Mouse (Mus musculus): ENCODE data around the gene Tuba8. TPM values are rescaled to one million over a fixed set of nuclear protein-coding genes. Genes with fewer than 3 reads are reported as not detected.

The Tuba8 gene
- polyA plus RNA-seq, 1 experiment from 2014 or later = not detected

DNA sequence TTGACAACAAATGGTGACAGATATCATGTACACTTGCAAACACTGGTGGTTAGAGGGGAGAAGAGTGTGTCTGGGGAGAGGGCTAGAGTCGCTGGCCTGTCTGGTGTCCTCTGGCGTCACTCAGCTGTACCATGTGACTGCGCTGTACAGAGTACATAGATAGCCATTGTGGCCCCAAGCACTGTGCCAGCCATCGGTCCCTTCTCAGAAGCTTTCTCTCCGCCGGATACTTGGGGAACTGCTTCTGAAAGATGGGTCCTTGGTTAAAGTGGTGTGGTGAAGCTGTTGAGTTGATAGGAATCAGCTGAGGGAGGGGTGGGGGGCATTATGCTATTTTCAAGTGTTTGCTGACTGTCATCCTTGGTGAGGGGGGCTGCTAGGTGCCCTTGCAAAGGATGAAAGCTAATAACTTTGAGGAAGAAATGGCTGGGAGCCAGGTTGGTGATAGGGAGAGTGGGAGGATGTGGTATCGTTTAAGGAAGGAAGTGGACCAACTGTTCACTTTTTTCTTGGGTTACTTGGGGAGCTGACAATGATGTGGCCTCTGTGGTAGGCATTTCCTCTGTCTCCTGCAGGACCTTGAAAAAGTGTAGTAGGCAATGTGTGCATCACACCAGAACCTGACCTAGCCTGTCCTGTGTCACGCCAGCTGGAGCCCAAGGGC, 4.3 kb downstream of the Tuba8 start:
- Histone ChIP-seq H3K4me3 (ENCODE audit: control insufficient read depth in 1 of 2, insufficient read depth in 1 of 2, low read depth in 1 of 2, low read length in 2 of 2) (no peak overlapping the region), H3K36me3 (ENCODE audit: control insufficient read depth, insufficient read depth, low read length) (no peaks in the 10 kb centered on the region), H3K4me1 (ENCODE audit: control insufficient read depth in 2 of 2, insufficient read depth in 2 of 2, low read length in 2 of 2) (peaks cover 8 to 20% of the 10 kb centered on the region in 2 experiments; a peak in 3 of 4 replicates), H3K4me2 (ENCODE audit: low read length) (no peak overlapping the region), H3K9me3 (ENCODE audit: control insufficient read depth, low read length) (no peaks in the 10 kb centered on the region), H3K27me3 (ENCODE audit: control insufficient read depth, insufficient read depth, low read length) (peaks cover 23% of the 10 kb centered on the region), H3K27ac (replicated peaks in 1 of 2; ENCODE audit: control insufficient read depth in 1 of 2, insufficient read depth in 1 of 2, low read depth in 2 of 2, low read length in 2 of 2) (no peak overlapping the region), H3K9ac (ENCODE audit: low read length) (no peak overlapping the region)
- WGBS = 70% methylated on average over 8 of the region's 8 CpGs
- ATAC-seq (ENCODE audit: insufficient number of reproducible peaks, insufficient read depth, low FRiP score, low read depth) = no peak

DNA sequence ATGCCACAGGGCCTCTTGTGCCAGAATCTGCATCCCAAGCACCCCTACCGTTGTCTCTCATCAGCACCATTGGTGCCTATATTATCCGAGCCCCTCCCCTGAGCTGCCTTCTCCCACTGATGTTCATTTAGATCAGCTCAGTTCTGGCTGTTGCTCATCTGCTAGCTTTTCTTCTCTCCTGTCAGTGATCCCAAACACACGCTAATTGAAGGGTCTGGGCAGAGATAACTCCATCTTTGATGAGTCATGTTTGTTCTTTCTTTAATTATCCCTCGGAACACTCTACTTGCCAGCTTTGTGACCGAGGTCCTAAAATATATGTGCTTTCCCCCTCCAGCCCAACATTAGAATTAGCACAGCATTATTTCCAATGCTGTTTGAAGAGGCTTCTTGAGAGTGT, 4.8 kb downstream of the Tuba8 start:
- ATAC-seq (ENCODE audit: insufficient number of reproducible peaks, insufficient read depth, low FRiP score, low read depth) = no peak
- H3K9ac ChIP-seq (ENCODE audit: low read length) = no peak overlapping the region
- H3K4me2 ChIP-seq (ENCODE audit: low read length) = no peak overlapping the region
- peaks cover 9 to 18% of the 10 kb centered on the region in 2 experiments; a peak in 3 of 4 replicates for H3K4me1 ChIP-seq (ENCODE audit: control insufficient read depth in 2 of 2, insufficient read depth in 2 of 2, low read length in 2 of 2)
- H3K27ac ChIP-seq (replicated peaks in 1 of 2; ENCODE audit: control insufficient read depth in 1 of 2, insufficient read depth in 1 of 2, low read depth in 2 of 2, low read length in 2 of 2) = no peak overlapping the region
- H3K4me3 ChIP-seq (ENCODE audit: control insufficient read depth in 1 of 2, insufficient read depth in 1 of 2, low read depth in 1 of 2, low read length in 2 of 2) = no peak overlapping the region
- 66% methylated on average over 5 of the region's 5 CpGs for WGBS
- no peaks in the 10 kb centered on the region for H3K36me3 ChIP-seq (ENCODE audit: control insufficient read depth, insufficient read depth, low read length)
- H3K27me3 ChIP-seq (ENCODE audit: control insufficient read depth, insufficient read depth, low read length) = peaks cover 20% of the 10 kb centered on the region
- H3K9me3 ChIP-seq (ENCODE audit: control insufficient read depth, low read length) = no peaks in the 10 kb centered on the region

DNA sequence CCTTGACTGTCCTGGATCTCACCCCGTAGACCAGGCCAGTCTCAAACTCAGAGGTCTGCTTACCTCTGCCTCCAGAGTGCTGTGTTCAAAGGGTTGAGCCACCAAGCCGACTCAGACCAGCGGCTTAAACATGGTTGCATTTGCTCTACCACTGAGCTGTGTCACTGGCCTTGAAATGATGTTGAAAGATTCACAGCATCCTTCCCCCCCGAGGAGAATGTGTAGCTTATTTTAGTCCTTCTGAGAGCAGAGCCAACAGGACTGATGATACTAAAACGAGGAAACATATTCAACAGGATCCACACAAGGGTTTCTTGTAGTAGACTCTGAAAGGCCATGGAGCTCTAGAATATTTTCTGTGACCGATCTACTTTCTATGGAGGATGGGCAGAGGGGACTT, 5.4 kb downstream of the Tuba8 start:
- 70% methylated on average over 6 of the region's 6 CpGs for WGBS
- Histone ChIP-seq H3K9ac (ENCODE audit: low read length) (no peak overlapping the region), H3K4me1 (ENCODE audit: control insufficient read depth in 2 of 2, insufficient read depth in 2 of 2, low read length in 2 of 2) (peaks cover 9 to 13% of the 10 kb centered on the region in 2 experiments; a peak in 3 of 4 replicates), H3K27ac (replicated peaks in 1 of 2; ENCODE audit: control insufficient read depth in 1 of 2, insufficient read depth in 1 of 2, low read depth in 2 of 2, low read length in 2 of 2) (no peak overlapping the region), H3K36me3 (ENCODE audit: control insufficient read depth, insufficient read depth, low read length) (no peaks in the 10 kb centered on the region), H3K4me3 (ENCODE audit: control insufficient read depth in 1 of 2, insufficient read depth in 1 of 2, low read depth in 1 of 2, low read length in 2 of 2) (no peak overlapping the region), H3K27me3 (ENCODE audit: control insufficient read depth, insufficient read depth, low read length) (peaks cover 14% of the 10 kb centered on the region), H3K4me2 (ENCODE audit: low read length) (no peak overlapping the region), H3K9me3 (ENCODE audit: control insufficient read depth, low read length) (no peaks in the 10 kb centered on the region)
- ATAC-seq (ENCODE audit: insufficient number of reproducible peaks, insufficient read depth, low FRiP score, low read depth) = no peak

DNA sequence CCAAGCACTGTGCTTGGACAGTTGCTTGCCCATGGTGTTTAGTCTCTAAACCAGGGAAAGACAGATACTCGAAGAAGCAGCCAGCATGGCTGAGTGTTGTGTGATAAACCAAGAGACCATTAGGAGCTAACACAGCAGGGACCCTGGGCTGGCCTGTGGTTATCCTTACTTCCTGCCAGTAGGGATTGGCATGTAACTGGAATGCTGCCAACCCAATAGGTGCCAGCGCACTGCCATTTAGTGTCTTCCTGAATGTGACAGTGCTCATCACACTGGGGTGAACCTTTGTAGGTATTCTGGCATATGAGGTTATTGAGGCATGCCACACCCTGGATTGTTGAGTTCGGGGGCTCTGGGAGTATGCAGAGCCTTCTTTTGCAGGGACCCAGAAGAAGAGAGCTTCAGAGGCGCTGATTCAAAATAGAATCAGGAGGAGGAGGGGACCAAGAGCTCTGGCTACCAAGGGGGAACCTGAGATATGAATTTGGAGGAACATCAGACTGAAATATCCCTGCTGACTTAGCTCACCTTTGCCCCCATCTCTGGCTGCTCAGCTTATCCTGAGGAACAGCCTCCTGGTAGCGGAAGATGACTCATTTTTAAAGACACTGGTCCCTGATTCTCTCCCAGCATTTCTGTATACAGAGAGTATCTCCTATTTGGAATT, 6.2 kb downstream of the Tuba8 start:
- Histone ChIP-seq H3K4me2 (ENCODE audit: low read length) (no peak overlapping the region), H3K4me1 (ENCODE audit: control insufficient read depth in 2 of 2, insufficient read depth in 2 of 2, low read length in 2 of 2) (peaks cover 4 to 5% of the 10 kb centered on the region in 2 experiments; a peak in 3 of 4 replicates), H3K27ac (replicated peaks in 1 of 2; ENCODE audit: control insufficient read depth in 1 of 2, insufficient read depth in 1 of 2, low read depth in 2 of 2, low read length in 2 of 2) (no peak overlapping the region), H3K9me3 (ENCODE audit: control insufficient read depth, low read length) (no peaks in the 10 kb centered on the region), H3K9ac (ENCODE audit: low read length) (no peak overlapping the region), H3K27me3 (ENCODE audit: control insufficient read depth, insufficient read depth, low read length) (peaks cover 7% of the 10 kb centered on the region), H3K4me3 (ENCODE audit: control insufficient read depth in 1 of 2, insufficient read depth in 1 of 2, low read depth in 1 of 2, low read length in 2 of 2) (no peak overlapping the region), H3K36me3 (ENCODE audit: control insufficient read depth, insufficient read depth, low read length) (no peaks in the 10 kb centered on the region)
- WGBS = 68% methylated on average over 5 of the region's 5 CpGs
- ATAC-seq (ENCODE audit: insufficient number of reproducible peaks, insufficient read depth, low FRiP score, low read depth) = no peak

DNA sequence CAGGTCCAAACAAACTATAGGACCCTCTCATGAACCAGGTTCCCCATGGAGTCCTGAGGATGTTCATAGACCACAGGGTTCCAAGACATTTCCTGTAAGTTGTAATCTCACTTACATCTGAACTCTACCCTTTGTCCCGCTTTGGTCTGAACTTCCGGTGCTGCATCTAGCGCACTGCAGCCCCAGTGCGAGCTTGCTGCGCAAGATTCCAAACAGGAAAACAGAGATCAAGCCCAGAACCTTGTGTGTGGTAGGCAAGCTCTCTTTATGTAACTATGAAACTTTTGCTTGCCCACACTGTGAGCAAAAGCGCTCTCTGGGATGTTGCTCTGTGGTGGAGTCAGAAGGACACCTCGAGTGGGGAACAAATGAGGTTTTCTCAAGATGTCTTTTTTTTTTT, 7.5 kb downstream of the Tuba8 start:
- Histone ChIP-seq H3K9me3 (ENCODE audit: control insufficient read depth, low read length) (no peaks in the 10 kb centered on the region), H3K27ac (replicated peaks in 1 of 2; ENCODE audit: control insufficient read depth in 1 of 2, insufficient read depth in 1 of 2, low read depth in 2 of 2, low read length in 2 of 2) (no peak overlapping the region), H3K4me3 (ENCODE audit: control insufficient read depth in 1 of 2, insufficient read depth in 1 of 2, low read depth in 1 of 2, low read length in 2 of 2) (no peak overlapping the region), H3K9ac (ENCODE audit: low read length) (no peak overlapping the region), H3K4me1 (ENCODE audit: control insufficient read depth in 2 of 2, insufficient read depth in 2 of 2, low read length in 2 of 2) (peaks cover 3 to 4% of the 10 kb centered on the region in 2 experiments; a peak in 1 of 4 replicates), H3K36me3 (ENCODE audit: control insufficient read depth, insufficient read depth, low read length) (no peaks in the 10 kb centered on the region), H3K4me2 (ENCODE audit: low read length) (no peak overlapping the region), H3K27me3 (ENCODE audit: control insufficient read depth, insufficient read depth, low read length) (no peaks in the 10 kb centered on the region)
- 85% methylated on average over 7 of the region's 7 CpGs for WGBS
- ATAC-seq (ENCODE audit: insufficient number of reproducible peaks, insufficient read depth, low FRiP score, low read depth) = no peak

DNA sequence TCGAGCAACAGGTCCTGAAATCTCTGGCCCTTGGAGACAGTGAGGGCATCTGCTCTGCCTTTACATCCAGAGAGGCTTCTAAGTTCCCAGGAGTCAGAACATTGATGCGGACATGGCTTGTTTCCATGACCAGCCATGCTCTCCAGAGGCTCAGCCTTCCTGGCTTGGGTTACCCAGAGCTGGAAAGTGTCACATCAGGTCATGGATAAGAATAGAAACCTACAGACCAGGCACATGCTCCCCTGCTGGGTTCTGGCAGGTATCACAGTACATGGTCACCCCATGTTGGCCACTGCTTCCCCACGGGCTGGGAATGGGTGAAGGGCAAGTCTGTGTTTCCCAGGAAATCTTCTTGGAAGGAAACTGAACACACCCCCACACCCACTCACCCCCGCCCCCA, 8.9 kb downstream of the Tuba8 start:
- no peak overlapping the region for H3K4me3 ChIP-seq (ENCODE audit: control insufficient read depth in 1 of 2, insufficient read depth in 1 of 2, low read depth in 1 of 2, low read length in 2 of 2)
- no peak overlapping the region for H3K27ac ChIP-seq (replicated peaks in 1 of 2; ENCODE audit: control insufficient read depth in 1 of 2, insufficient read depth in 1 of 2, low read depth in 2 of 2, low read length in 2 of 2)
- WGBS = 55% methylated on average over 4 of the region's 4 CpGs
- H3K36me3 ChIP-seq (ENCODE audit: control insufficient read depth, insufficient read depth, low read length) = no peaks in the 10 kb centered on the region
- ATAC-seq (ENCODE audit: insufficient number of reproducible peaks, insufficient read depth, low FRiP score, low read depth) = no peak
- no peaks in the 10 kb centered on the region for H3K27me3 ChIP-seq (ENCODE audit: control insufficient read depth, insufficient read depth, low read length)
- no peak overlapping the region for H3K9ac ChIP-seq (ENCODE audit: low read length)
- H3K4me1 ChIP-seq (ENCODE audit: control insufficient read depth in 2 of 2, insufficient read depth in 2 of 2, low read length in 2 of 2) = peaks cover 3 to 6% of the 10 kb centered on the region in 2 experiments; a peak in 1 of 4 replicates
- no peaks in the 10 kb centered on the region for H3K9me3 ChIP-seq (ENCODE audit: control insufficient read depth, low read length)
- H3K4me2 ChIP-seq (ENCODE audit: low read length) = no peak overlapping the region

DNA sequence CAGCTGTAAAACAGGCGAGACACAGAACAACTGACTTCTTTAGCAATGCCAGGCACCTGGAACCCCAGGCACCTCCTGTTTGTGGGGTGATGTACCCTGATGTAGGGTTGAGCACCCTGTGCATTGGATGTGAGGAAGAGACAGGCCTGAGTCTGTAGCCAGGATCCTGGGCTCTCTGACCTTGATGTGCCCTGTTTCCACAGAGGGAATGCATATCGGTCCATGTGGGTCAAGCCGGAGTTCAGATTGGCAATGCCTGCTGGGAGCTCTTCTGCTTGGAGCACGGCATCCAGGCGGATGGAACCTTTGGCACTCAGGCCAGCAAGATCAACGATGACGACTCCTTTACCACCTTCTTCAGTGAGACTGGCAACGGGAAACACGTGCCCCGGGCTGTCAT, 9.7 kb downstream of the Tuba8 start:
- no peak for ATAC-seq (ENCODE audit: insufficient number of reproducible peaks, insufficient read depth, low FRiP score, low read depth)
- Histone ChIP-seq H3K9ac (ENCODE audit: low read length) (no peak overlapping the region), H3K36me3 (ENCODE audit: control insufficient read depth, insufficient read depth, low read length) (no peaks in the 10 kb centered on the region), H3K27ac (replicated peaks in 1 of 2; ENCODE audit: control insufficient read depth in 1 of 2, insufficient read depth in 1 of 2, low read depth in 2 of 2, low read length in 2 of 2) (no peak overlapping the region), H3K4me1 (ENCODE audit: control insufficient read depth in 2 of 2, insufficient read depth in 2 of 2, low read length in 2 of 2) (peaks cover 3 to 4% of the 10 kb centered on the region in 2 experiments; a peak in 1 of 4 replicates), H3K4me3 (ENCODE audit: control insufficient read depth in 1 of 2, insufficient read depth in 1 of 2, low read depth in 1 of 2, low read length in 2 of 2) (no peak overlapping the region), H3K4me2 (ENCODE audit: low read length) (no peak overlapping the region), H3K27me3 (ENCODE audit: control insufficient read depth, insufficient read depth, low read length) (no peaks in the 10 kb centered on the region), H3K9me3 (ENCODE audit: control insufficient read depth, low read length) (no peaks in the 10 kb centered on the region)
- WGBS = 84% methylated on average over 10 of the region's 10 CpGs
